Mouse (Mus musculus): ENCODE results near the gene Caap1. TPM values are rescaled to one million over a fixed set of nuclear protein-coding genes. Genes with fewer than 3 reads are reported as not detected.

Caap1 gene
- total RNA-seq (2021), result 10 to 100 TPM; 11.0 to 11.7 TPM
- long read RNA-seq, transcript Caap1-201 (6 exons, 2,107 nt), result major isoform, 7 of 11 reads
- long read RNA-seq, partial matches to known transcripts, result 0 of 11 reads
- long read RNA-seq, other reads (novel, unspliced or antisense), result 4 of 11 reads

- DNase-seq (ENCODE audit: low spot score in 2 of 2), result peak; percentile 88 to 95
Measured at GRCm38 (mm10) chr4:94556265-94557054, at the start of gene Caap1, which contains the start of gene Gm10306. Gene Caap1, minus strand, starts transcription at chr4:94556796. Gene Gm10306, plus strand, starts transcription at chr4:94556546.

- DNase-seq (ENCODE audit: low spot score in 2 of 2), result no peak
Measured at GRCm38 (mm10) chr4:94605591-94605990, 49.0 kb upstream of the Caap1 start.

GRCm38 (mm10) chr4:94604452-94605019 lies 47.9 kb upstream of the Caap1 start:
- no peak for DNase-seq (ENCODE audit: low spot score in 2 of 2)

- DNase-seq (ENCODE audit: low spot score in 2 of 2), result peak; percentile 91 to 96
Measured at GRCm38 (mm10) chr4:94603031-94603629, 46.5 kb upstream of the Caap1 start, which contains the start of gene Plaa. Gene Plaa, minus strand, starts transcription at chr4:94603244.

- peak in 1 of 2 experiments; percentile 9 for DNase-seq (ENCODE audit: low spot score in 2 of 2)
Measured at GRCm38 (mm10) chr4:94602496-94603030, 46.0 kb upstream of the Caap1 start.

- no peak for DNase-seq (ENCODE audit: low spot score in 2 of 2)
Measured at GRCm38 (mm10) chr4:94601395-94601794, 44.8 kb upstream of the Caap1 start.

GRCm38 (mm10) chr4:94592709-94593108 lies 36.1 kb upstream of the Caap1 start:
- no peak for DNase-seq (ENCODE audit: low spot score in 2 of 2)

- peak in 1 of 2 experiments; percentile 24 for DNase-seq (ENCODE audit: low spot score in 2 of 2)
Measured at GRCm38 (mm10) chr4:94591765-94592381, 35.3 kb upstream of the Caap1 start.

GRCm38 (mm10) chr4:94572677-94573076 lies 16.1 kb upstream of the Caap1 start:
- no peak for DNase-seq (ENCODE audit: low spot score in 2 of 2)

GRCm38 (mm10) chr4:94564297-94564696 lies 7.7 kb upstream of the Caap1 start:
- DNase-seq (ENCODE audit: low spot score in 2 of 2), result no peak

- DNase-seq (ENCODE audit: low spot score in 2 of 2), result no peak
Measured at GRCm38 (mm10) chr4:94561954-94562648, 5.5 kb upstream of the Caap1 start.

- no peak for DNase-seq (ENCODE audit: low spot score in 2 of 2)
Measured at GRCm38 (mm10) chr4:94560316-94560715, 3.7 kb upstream of the Caap1 start.

GRCm38 (mm10) chr4:94559266-94559665 lies 2.7 kb upstream of the Caap1 start:
- no peak for DNase-seq (ENCODE audit: low spot score in 2 of 2)

GRCm38 (mm10) chr4:94557145-94557544 lies 549 bp upstream of the Caap1 start:
- no peak for DNase-seq (ENCODE audit: low spot score in 2 of 2)

GRCm38 (mm10) chr4:94554955-94555494 lies 1.6 kb downstream of the Caap1 start:
- no peak for DNase-seq (ENCODE audit: low spot score in 2 of 2)

GRCm38 (mm10) chr4:94544321-94544720 lies 12.3 kb downstream of the Caap1 start:
- no peak for DNase-seq (ENCODE audit: low spot score in 2 of 2)

GRCm38 (mm10) chr4:94543041-94543440 lies 13.6 kb downstream of the Caap1 start:
- DNase-seq (ENCODE audit: low spot score in 2 of 2), result no peak

- DNase-seq (ENCODE audit: low spot score in 2 of 2), result no peak
Measured at GRCm38 (mm10) chr4:94533205-94533604, 23.4 kb downstream of the Caap1 start.

- no peak for DNase-seq (ENCODE audit: low spot score in 2 of 2)
Measured at GRCm38 (mm10) chr4:94529448-94529847, 27.1 kb downstream of the Caap1 start.

- peak in 1 of 2 experiments; percentile 17 for DNase-seq (ENCODE audit: low spot score in 2 of 2)
Measured at GRCm38 (mm10) chr4:94523321-94523720, 33.3 kb downstream of the Caap1 start.
